Comparison of ENCODE assay signal across 8 mouse cellular contexts in genomic region chr1:181880752-181881325, GRCm38 (mm10). TPM values are rescaled to one million over a fixed set of nuclear protein-coding genes. Genes with fewer than 3 reads are reported as not detected.
DNase-seq lines count a peak whose midpoint lies in the region; ATAC-seq and TF ChIP-seq lines count a peak whose summit lies in the region.

No protein-coding gene starts in this region.

- no peaks in the 10 kb centered on the region for H3K27me3 ChIP-seq in heart, embryonic 16.5 days (ENCODE audit: control insufficient read depth, insufficient read depth, low read length)
- no peaks in the 10 kb centered on the region for H3K27me3 ChIP-seq in stomach, postnatal 0 days (ENCODE audit: control insufficient read depth, insufficient read depth, low read length)

- ATAC-seq in heart, embryonic 16.5 days (replicated peaks; ENCODE audit: extremely low read depth, insufficient read depth, low FRiP score): no peak; the same call in 1 of the 2 replicates
- 0 out of 2 replicates have a peak, but pooled peaks have one; percentile 19 for ATAC-seq in stomach, postnatal 0 days (ENCODE audit: low FRiP score, low TSS enrichment)

- H3K9ac ChIP-seq in heart, embryonic 16.5 days (ENCODE audit: low read length): no peak overlapping the region
- no peak overlapping the region for H3K9ac ChIP-seq in stomach, postnatal 0 days (ENCODE audit: low read length)

- peak; percentile 5; the same call in 1 of the 2 replicates for TF ChIP-seq CTCF in lung, adult 2 months (IDR thresholded peaks at IDR 0.05; ENCODE audit: insufficient read depth, low read length)
- TF ChIP-seq CTCF in stomach, postnatal 0 days (IDR thresholded peaks at IDR 0.05; ENCODE audit: low read depth): peak; percentile 58

- peak overlapping the region; percentile 50; the same call in 1 of the 2 replicates for H3K4me2 ChIP-seq in heart, embryonic 16.5 days (ENCODE audit: low read depth, low read length)
- no peak overlapping the region for H3K4me2 ChIP-seq in stomach, postnatal 0 days (replicated peaks; ENCODE audit: low read depth)

- no peaks in the 10 kb centered on the region for H3K36me3 ChIP-seq in heart, embryonic 16.5 days (ENCODE audit: control insufficient read depth, insufficient read depth)
- H3K36me3 ChIP-seq in stomach, postnatal 0 days (ENCODE audit: control insufficient read depth, insufficient read depth, low read length): no peaks in the 10 kb centered on the region

- H3K4me3 ChIP-seq in lung, adult 2 months (replicated peaks; ENCODE audit: extremely low read depth, low read depth, low read length): no peak overlapping the region
- no peak overlapping the region for H3K4me3 ChIP-seq in heart, embryonic 16.5 days (ENCODE audit: low read length)
- H3K4me3 ChIP-seq in stomach, postnatal 0 days (ENCODE audit: low read depth, low read length): no peak overlapping the region

- H3K9me3 ChIP-seq in heart, embryonic 16.5 days (replicated peaks; ENCODE audit: control insufficient read depth, low read length): no peaks in the 10 kb centered on the region
- no peaks in the 10 kb centered on the region for H3K9me3 ChIP-seq in stomach, postnatal 0 days (ENCODE audit: control insufficient read depth, low read length)

- whole genome bisulfite sequencing in lung, adult 2 months: 67% methylated on average over 15 of the region's 15 CpGs
- WGBS in heart, embryonic 16.5 days: 48% methylated on average over 15 of the region's 15 CpGs
- WGBS in stomach, postnatal 0 days: 46% methylated on average over 15 of the region's 15 CpGs

- TF ChIP-seq EP300 in stomach, postnatal 0 days (optimal IDR thresholded peaks at IDR 0.05): no peak

- no peak overlapping the region for H3K27ac ChIP-seq in heart, embryonic 16.5 days (ENCODE audit: low read length)
- no peak overlapping the region for H3K27ac ChIP-seq in stomach, postnatal 0 days (replicated peaks)

- H3K4me1 ChIP-seq in lung, adult 2 months (ENCODE audit: control insufficient read depth, insufficient read depth, low read length): peaks cover 4% of the 10 kb centered on the region
- H3K4me1 ChIP-seq in heart, embryonic 16.5 days (ENCODE audit: control insufficient read depth, insufficient read depth, low read length): peaks cover 8% of the 10 kb centered on the region; the same call in 1 of the 2 replicates
- H3K4me1 ChIP-seq in stomach, postnatal 0 days (replicated peaks; ENCODE audit: control insufficient read depth, insufficient read depth): no peaks in the 10 kb centered on the region

- TF ChIP-seq POLR2A in lung, adult 2 months (IDR thresholded peaks at IDR 0.05; ENCODE audit: borderline replicate concordance, extremely low read depth, low read depth, low read length): no peak

- DNase-seq in adrenal gland, postnatal 10 days: peak; percentile 41
- no peak for DNase-seq in adrenal gland, adult 2 months
- no peak for DNase-seq in lung, adult 2 months
- no peak for DNase-seq in lung, postnatal 14 days
- DNase-seq in stomach, postnatal 0 days (ENCODE audit: low spot score): no peak
- no peak for DNase-seq in frontal cortex, adult 2 months (ENCODE audit: extremely low spot score in 1 of 2, low spot score in 1 of 2)
- DNase-seq in gastrocnemius, adult 18-20 months (ENCODE audit: low spot score): no peak

RNA-seq across cellular contexts. Expression of gene Lbr, which starts 38.0 kb away (rescaled TPM):
- 10 to 100 TPM; 35.9 to 36.6 TPM for total RNA-seq in adrenal gland, postnatal 10 days (2021)
- total RNA-seq in adrenal gland, adult 2 months (2021): 10 to 100 TPM; 18.3 to 22.9 TPM
- 7.4 and 13.2 TPM in 2 replicates for polyA plus RNA-seq in adrenal gland, adult 2 months (2012; rRNA removed)
- 24.3 and 30.0 TPM in 2 replicates for polyA plus RNA-seq in lung, adult 2 months (2012; rRNA removed)
- polyA plus RNA-seq in heart, embryonic 16.5 days (2015; fragmentation: Nextera tagmentation; extraction: Ambion mirVana): 69.5 and 92.6 TPM in 2 replicates
- polyA plus RNA-seq in stomach, postnatal 0 days (2015; fragmentation: Nextera tagmentation; extraction: Ambion mirVana): 46.8 and 49.8 TPM in 2 replicates
- polyA plus RNA-seq in frontal cortex, adult 2 months (2012; rRNA removed): 11.5 and 14.1 TPM in 2 replicates
- total RNA-seq in gastrocnemius, adult 18-20 months (2021): 10 to 100 TPM; 20.7 to 24.4 TPM
